Mouse (Mus musculus): ENCODE measurements around the gene Nckap5l. TPM values are rescaled to one million over a fixed set of nuclear protein-coding genes. Genes with fewer than 3 reads are reported as not detected.

The Nckap5l gene
- polyA plus RNA-seq, 1 experiment from 2014 or later: 0.53 TPM

DNA sequence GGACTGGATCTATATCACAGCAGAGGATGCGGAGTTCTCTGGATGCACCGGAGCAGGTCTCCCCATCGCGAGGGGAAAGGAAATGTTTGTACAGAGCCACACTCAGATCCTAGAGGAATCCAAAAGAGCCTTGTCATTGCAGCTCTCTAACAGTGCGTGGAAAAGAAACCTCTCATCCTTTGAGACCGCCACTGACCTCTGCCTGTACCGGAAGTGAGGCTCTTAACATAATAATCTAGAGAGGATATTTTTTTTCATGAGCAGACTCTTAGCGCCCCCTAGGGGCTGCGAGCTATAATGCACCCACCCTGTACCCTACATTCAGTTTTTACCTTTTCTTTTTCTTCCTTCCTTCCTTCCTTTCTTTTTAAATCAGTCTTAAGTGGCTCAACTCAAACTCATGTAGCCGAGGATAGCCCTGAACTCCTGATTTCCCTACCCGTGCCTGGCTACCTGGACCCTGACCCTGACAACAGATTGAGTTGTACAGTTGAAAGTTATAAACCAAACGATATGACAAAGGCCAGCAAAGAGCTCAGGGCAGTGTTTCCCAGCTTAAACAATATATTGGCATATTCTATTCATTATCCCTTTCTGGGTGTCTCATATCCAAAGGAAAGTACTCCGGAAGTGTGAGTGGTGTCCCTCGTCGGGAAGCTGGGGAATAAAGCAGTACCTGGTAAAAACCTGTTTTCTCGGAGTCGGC lies 13.6 kb upstream of the Nckap5l start:
- Histone ChIP-seq H3K36me3 (replicated peaks; ENCODE audit: insufficient read depth, low read length) (no peaks in the 10 kb centered on the region), H3K9me3 (ENCODE audit: low read length) (no peaks in the 10 kb centered on the region), H3K4me2 (ENCODE audit: low read depth, low read length) (peak overlapping the region; percentile 10; the same call in 1 of the 2 replicates), H3K4me3 (ENCODE audit: low read depth, low read length) (no peak overlapping the region), H3K4me1 (ENCODE audit: insufficient read depth) (peaks cover 6% of the 10 kb centered on the region), H3K27ac (ENCODE audit: low read depth) (no peak overlapping the region), H3K9ac (replicated peaks) (no peak overlapping the region), H3K27me3 (ENCODE audit: insufficient read depth, low read length) (no peaks in the 10 kb centered on the region)
- DNase-seq (peak; percentile 54), ATAC-seq (no peak)
- TF ChIP-seq EP300 (IDR thresholded peaks at IDR 0.05; ENCODE audit: low read depth) (no peak), CTCF (IDR thresholded peaks at IDR 0.05; ENCODE audit: low read depth) (peak; percentile 77)
- WGBS (ENCODE audit: insufficient replicate concordance): 59% methylated on average over 17 of the region's 17 CpGs

GRCm38 (mm10) chr15:99470224-99470761 lies 12.7 kb upstream of the Nckap5l start:
- WGBS (ENCODE audit: insufficient replicate concordance): 85% methylated on average over 31 of the region's 31 CpGs
- Histone ChIP-seq H3K9me3 (ENCODE audit: low read length) (no peaks in the 10 kb centered on the region), H3K4me2 (ENCODE audit: low read depth, low read length) (no peak overlapping the region), H3K4me3 (ENCODE audit: low read depth, low read length) (no peak overlapping the region), H3K27ac (ENCODE audit: low read depth) (no peak overlapping the region), H3K36me3 (replicated peaks; ENCODE audit: insufficient read depth, low read length) (no peaks in the 10 kb centered on the region), H3K4me1 (ENCODE audit: insufficient read depth) (peaks cover 6% of the 10 kb centered on the region), H3K9ac (replicated peaks) (no peak overlapping the region), H3K27me3 (ENCODE audit: insufficient read depth, low read length) (no peaks in the 10 kb centered on the region)
- ATAC-seq (no peak), DNase-seq (no peak)
- TF ChIP-seq CTCF (IDR thresholded peaks at IDR 0.05; ENCODE audit: low read depth) (no peak), EP300 (IDR thresholded peaks at IDR 0.05; ENCODE audit: low read depth) (no peak)

- Histone ChIP-seq H3K4me1 (ENCODE audit: insufficient read depth) (peaks cover 6% of the 10 kb centered on the region), H3K9ac (replicated peaks) (no peak overlapping the region), H3K9me3 (ENCODE audit: low read length) (no peaks in the 10 kb centered on the region), H3K4me2 (ENCODE audit: low read depth, low read length) (no peak overlapping the region), H3K36me3 (replicated peaks; ENCODE audit: insufficient read depth, low read length) (no peaks in the 10 kb centered on the region), H3K27ac (ENCODE audit: low read depth) (no peak overlapping the region), H3K4me3 (ENCODE audit: low read depth, low read length) (no peak overlapping the region), H3K27me3 (ENCODE audit: insufficient read depth, low read length) (no peaks in the 10 kb centered on the region)
- DNase-seq (no peak), ATAC-seq (no peak)
- WGBS (ENCODE audit: insufficient replicate concordance): 84% methylated on average over 4 of the region's 4 CpGs
- TF ChIP-seq EP300 (IDR thresholded peaks at IDR 0.05; ENCODE audit: low read depth) (no peak), CTCF (IDR thresholded peaks at IDR 0.05; ENCODE audit: low read depth) (no peak)
Measured at GRCm38 (mm10) chr15:99469736-99470135, 12.2 kb upstream of the Nckap5l start.

GRCm38 (mm10) chr15:99469067-99469466 lies 11.5 kb upstream of the Nckap5l start:
- peak; percentile 81 for DNase-seq

GRCm38 (mm10) chr15:99463194-99463593 lies 5.6 kb upstream of the Nckap5l start:
- Histone ChIP-seq H3K4me3 (ENCODE audit: low read depth, low read length) (no peak overlapping the region), H3K36me3 (replicated peaks; ENCODE audit: insufficient read depth, low read length) (no peaks in the 10 kb centered on the region), H3K27ac (ENCODE audit: low read depth) (no peak overlapping the region), H3K27me3 (ENCODE audit: insufficient read depth, low read length) (no peaks in the 10 kb centered on the region), H3K4me2 (ENCODE audit: low read depth, low read length) (no peak overlapping the region), H3K9me3 (ENCODE audit: low read length) (no peaks in the 10 kb centered on the region), H3K9ac (replicated peaks) (no peak overlapping the region), H3K4me1 (ENCODE audit: insufficient read depth) (0 out of 2 replicates have a peak, but pooled peaks cover 2% of the 10 kb centered on the region)
- DNase-seq (no peak), ATAC-seq (no peak)
- TF ChIP-seq CTCF (IDR thresholded peaks at IDR 0.05; ENCODE audit: low read depth): no peak
- no peak for TF ChIP-seq EP300 (IDR thresholded peaks at IDR 0.05; ENCODE audit: low read depth)
- 67% methylated on average over 13 of the region's 13 CpGs for WGBS (ENCODE audit: insufficient replicate concordance)

More at GRCm38 (mm10) chr15:99469067-99469466, 11.5 kb upstream of the Nckap5l start:
- Histone ChIP-seq H3K27me3 (ENCODE audit: insufficient read depth, low read length) (no peaks in the 10 kb centered on the region), H3K9me3 (ENCODE audit: low read length) (no peaks in the 10 kb centered on the region), H3K4me3 (ENCODE audit: low read depth, low read length) (no peak overlapping the region), H3K9ac (replicated peaks) (no peak overlapping the region), H3K4me1 (ENCODE audit: insufficient read depth) (peaks cover 6% of the 10 kb centered on the region), H3K36me3 (replicated peaks; ENCODE audit: insufficient read depth, low read length) (no peaks in the 10 kb centered on the region), H3K27ac (ENCODE audit: low read depth) (no peak overlapping the region), H3K4me2 (ENCODE audit: low read depth, low read length) (no peak overlapping the region)
- no peak for TF ChIP-seq EP300 (IDR thresholded peaks at IDR 0.05; ENCODE audit: low read depth)
- peak; percentile 85 for TF ChIP-seq CTCF (IDR thresholded peaks at IDR 0.05; ENCODE audit: low read depth)
- 42% methylated on average over 3 of the region's 3 CpGs for WGBS (ENCODE audit: insufficient replicate concordance)
- peak; percentile 60 for ATAC-seq

GRCm38 (mm10) chr15:99456963-99457605 lies 464 bp downstream of the Nckap5l start:
- H3K36me3 ChIP-seq (replicated peaks; ENCODE audit: insufficient read depth, low read length): no peaks in the 10 kb centered on the region
- 3% methylated on average over 34 of the region's 43 CpGs for WGBS (ENCODE audit: insufficient replicate concordance)

More at GRCm38 (mm10) chr15:99456963-99457605, 464 bp downstream of the Nckap5l start:
- Histone ChIP-seq H3K27ac (ENCODE audit: low read depth) (peak overlapping the region; percentile 63), H3K9ac (replicated peaks) (peak overlapping the region; percentile 55), H3K9me3 (ENCODE audit: low read length) (no peaks in the 10 kb centered on the region), H3K4me1 (ENCODE audit: insufficient read depth) (peaks cover 11% of the 10 kb centered on the region), H3K4me2 (ENCODE audit: low read depth, low read length) (peak overlapping the region; percentile 84), H3K4me3 (ENCODE audit: low read depth, low read length) (peak overlapping the region; percentile 57), H3K27me3 (ENCODE audit: insufficient read depth, low read length) (no peaks in the 10 kb centered on the region)
- DNase-seq (peak; percentile 44), ATAC-seq (peak; percentile 24)
- TF ChIP-seq CTCF (IDR thresholded peaks at IDR 0.05; ENCODE audit: low read depth) (no peak), EP300 (IDR thresholded peaks at IDR 0.05; ENCODE audit: low read depth) (no peak)
